Mouse (Mus musculus) G1E-ER4 (cell line): Measurements from ENCODE around the gene Agr2. TPM values are rescaled to one million over a fixed set of nuclear protein-coding genes. Genes with fewer than 3 reads are reported as not detected.

ENCODE experiments used
- GATA1 ChIP-seq: IDR thresholded peaks from one replicate; pipeline ENCODE4 v1.8.0; 2012; ENCODE audit warnings: low read length, inconsistent platforms
- polyA plus RNA-seq: library from polyadenylated mRNA; stranded (reverse); fragments of >175 nt; gene quantifications from 2 replicates; pipeline ENCODE4 v1.2.3, GENCODE M21; 2012

The Agr2 gene
- polyA plus RNA-seq, result not detected in 2 replicates

GRCm38 (mm10) chr12:35992711-35993110 lies at the start of gene Agr2:
Gene Agr2, plus strand, starts transcription at chr12:35992907.
- no peak for TF ChIP-seq GATA1

- no peak for TF ChIP-seq GATA1
These were observed 41.0 kb upstream of the Agr2 start for GRCm38 (mm10) chr12:35951757-35952156.

DNA sequence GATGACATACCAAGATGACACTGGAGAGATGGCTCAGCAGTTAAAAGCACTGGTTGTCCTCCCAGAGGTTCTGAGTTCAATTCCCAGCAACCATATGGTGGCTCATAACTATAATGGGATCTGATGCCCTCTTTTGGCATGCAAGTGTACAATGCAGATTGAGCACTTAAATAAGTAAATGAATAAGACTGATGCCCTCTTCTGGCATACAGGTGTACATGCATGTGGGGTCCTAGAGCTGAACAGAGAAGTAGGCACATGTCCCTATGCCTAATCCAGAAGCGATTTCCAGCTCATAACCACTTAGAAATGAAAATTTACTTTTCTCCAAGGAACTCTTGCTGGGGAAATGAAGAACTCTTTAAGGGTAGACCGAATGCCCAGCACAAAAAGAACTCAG lies 35.5 kb upstream of the Agr2 start:
- TF ChIP-seq GATA1, result no peak

GRCm38 (mm10) chr12:35966098-35966767 lies 26.5 kb upstream of the Agr2 start:
- peak; percentile 30 for TF ChIP-seq GATA1

DNA sequence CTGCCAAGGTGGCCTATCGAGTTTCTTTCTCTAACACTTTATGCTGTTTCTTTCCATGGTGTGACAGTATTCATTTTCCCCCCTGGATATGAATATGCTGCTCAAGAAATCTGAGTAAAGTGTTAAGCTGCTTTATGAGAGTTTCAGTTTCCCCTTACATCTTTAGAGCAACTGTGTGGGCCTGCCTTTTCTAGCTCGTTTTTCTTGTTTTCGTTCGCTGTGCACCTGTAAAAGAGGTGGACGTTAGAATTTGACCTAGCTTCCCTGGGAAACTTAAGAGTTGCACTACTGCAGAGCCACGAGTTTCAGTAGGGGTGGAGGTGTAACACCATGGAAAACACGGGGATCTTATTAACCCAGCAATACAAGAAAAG lies 26.0 kb upstream of the Agr2 start:
- TF ChIP-seq GATA1, result no peak

DNA sequence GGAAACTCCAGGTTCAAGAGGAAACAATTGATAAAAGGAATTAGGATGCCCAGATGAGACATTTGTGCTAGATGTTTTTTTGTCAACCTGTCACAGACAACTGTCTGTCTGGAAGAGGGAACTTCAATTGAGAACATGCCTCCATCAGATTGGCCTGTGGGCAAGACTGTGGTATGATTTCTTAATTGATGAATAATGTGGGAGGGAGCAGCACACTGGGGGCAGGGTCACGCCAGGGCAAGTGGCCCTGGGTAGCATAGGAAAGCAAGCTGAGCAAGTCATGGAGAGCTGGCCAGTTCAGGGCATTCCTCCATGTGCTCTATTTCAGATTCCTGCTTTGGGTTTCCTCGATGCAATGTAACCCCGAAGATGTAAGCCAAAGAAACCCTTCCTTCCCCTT lies 16.8 kb upstream of the Agr2 start:
- no peak for TF ChIP-seq GATA1

GRCm38 (mm10) chr12:35977633-35978246 lies 15.0 kb upstream of the Agr2 start:
- TF ChIP-seq GATA1, result no peak

DNA sequence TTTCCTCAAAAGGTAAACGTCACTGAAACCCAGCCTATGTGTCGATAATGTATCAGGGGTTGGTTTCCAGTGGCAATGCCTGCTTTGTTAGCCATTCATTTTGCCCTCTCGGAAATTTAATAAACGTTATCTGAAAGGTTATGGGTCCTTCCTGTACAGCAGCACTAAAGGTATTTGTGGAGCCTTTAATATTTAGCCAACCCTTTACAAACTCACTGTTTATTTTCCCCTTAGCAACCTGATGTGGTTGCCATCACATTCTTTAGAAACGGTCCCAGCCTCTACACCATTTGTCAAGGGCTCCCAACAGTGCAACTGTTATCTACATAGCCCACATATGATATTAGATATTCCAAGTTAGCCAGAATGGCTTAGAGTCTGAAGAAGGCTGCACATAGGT lies 13.1 kb upstream of the Agr2 start:
- no peak for TF ChIP-seq GATA1

GRCm38 (mm10) chr12:35981732-35982360 lies 10.9 kb upstream of the Agr2 start:
- TF ChIP-seq GATA1, result no peak

GRCm38 (mm10) chr12:35983472-35983871 lies 9.2 kb upstream of the Agr2 start:
- TF ChIP-seq GATA1, result no peak

- TF ChIP-seq GATA1, result no peak
These were observed 8.0 kb upstream of the Agr2 start for GRCm38 (mm10) chr12:35984743-35985142.

DNA sequence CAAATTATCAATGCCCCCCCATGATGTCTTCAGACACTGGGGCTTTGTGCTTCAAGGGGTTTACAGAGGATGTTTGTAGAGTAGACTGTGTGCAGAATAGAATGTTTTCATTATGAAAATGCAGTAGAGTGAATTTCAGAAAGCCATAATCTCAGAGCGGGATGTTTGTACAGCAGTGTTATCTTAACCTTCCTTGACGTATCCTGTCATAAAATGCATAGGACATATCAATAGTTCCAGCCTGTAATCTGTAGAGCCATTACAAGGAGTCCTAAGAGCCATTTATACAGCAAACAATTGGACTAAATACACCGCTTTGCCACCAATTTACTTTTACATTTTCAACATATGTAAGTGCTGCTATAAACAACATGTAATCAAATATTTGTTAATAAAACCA lies 876 bp downstream of the Agr2 start:
- TF ChIP-seq GATA1, result no peak

DNA sequence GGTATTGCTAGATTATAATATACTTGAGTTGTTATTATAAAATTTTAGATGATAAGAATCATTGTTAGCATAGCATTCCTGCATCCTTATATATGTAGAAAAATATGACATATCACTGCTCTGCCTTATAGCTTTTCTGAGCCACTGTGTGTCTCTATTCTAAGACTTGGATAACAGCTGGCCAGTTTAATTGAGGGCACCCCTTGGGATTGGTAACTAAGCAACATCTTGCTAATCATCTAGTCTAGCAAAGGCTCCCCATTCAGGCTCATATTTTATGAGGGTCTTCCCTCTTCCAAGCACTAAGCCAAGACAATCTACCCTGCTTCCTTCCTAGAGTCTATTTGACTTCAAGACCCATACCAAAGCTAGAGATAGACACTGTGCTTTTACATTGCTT lies 1.4 kb downstream of the Agr2 start:
- no peak for TF ChIP-seq GATA1

GRCm38 (mm10) chr12:35995799-35996198 lies 3.1 kb downstream of the Agr2 start:
- TF ChIP-seq GATA1, result no peak

DNA sequence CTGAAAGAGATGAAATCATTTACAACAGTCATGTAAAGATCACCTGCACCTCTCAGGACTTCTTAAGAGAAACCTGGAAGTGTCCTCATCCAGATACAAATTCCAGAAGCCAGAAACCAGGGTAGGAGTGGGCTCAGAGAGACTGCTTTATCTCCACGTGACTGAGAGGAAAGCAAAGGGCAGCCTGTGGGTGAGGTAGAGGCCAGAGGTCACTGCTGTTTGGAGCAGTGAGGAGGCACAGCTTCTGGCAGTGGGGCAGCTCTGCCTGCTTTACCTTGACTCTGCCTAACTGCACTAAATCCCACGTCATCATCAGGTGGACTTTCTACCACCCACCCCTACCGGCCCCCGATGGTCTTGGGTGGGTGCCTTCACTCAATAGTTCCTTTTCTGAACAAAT lies 12.0 kb downstream of the Agr2 start:
- no peak for TF ChIP-seq GATA1

DNA sequence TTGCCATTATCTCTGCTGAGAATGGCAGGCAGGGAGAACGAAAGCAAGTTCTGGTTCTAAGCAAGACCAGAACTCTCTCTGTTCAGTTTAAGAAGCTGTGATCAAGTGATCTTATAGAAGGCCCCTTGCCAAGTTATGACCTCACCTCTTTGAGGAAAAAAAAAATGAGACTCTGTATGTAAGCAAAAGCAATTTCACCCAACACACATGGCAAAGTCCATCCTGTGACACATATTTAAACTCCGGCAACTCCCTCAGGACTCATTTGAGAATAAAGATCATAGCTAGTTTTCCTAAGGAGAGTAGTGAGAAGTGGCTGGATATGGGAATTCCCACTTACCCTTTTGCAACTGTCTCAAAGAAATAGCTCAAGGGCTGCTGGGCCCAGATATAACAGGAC lies 14.9 kb downstream of the Agr2 start:
- no peak for TF ChIP-seq GATA1
